Mouse (Mus musculus) stomach, postnatal 0 days (tissue): ENCODE measurements around the gene Fkbp8.

Experiments used
- CTCF ChIP-seq: IDR thresholded peaks from 2 replicates; pipeline ENCODE4 v1.5.1; 2016; ENCODE audit warnings: antibody characterized with exemption, low read depth, mild to moderate bottlenecking, moderate library complexity
- EP300 ChIP-seq: optimal IDR thresholded peaks from 2 replicates; pipeline ENCODE3; 2016; ENCODE audit warnings: antibody characterized with exemption

DNA sequence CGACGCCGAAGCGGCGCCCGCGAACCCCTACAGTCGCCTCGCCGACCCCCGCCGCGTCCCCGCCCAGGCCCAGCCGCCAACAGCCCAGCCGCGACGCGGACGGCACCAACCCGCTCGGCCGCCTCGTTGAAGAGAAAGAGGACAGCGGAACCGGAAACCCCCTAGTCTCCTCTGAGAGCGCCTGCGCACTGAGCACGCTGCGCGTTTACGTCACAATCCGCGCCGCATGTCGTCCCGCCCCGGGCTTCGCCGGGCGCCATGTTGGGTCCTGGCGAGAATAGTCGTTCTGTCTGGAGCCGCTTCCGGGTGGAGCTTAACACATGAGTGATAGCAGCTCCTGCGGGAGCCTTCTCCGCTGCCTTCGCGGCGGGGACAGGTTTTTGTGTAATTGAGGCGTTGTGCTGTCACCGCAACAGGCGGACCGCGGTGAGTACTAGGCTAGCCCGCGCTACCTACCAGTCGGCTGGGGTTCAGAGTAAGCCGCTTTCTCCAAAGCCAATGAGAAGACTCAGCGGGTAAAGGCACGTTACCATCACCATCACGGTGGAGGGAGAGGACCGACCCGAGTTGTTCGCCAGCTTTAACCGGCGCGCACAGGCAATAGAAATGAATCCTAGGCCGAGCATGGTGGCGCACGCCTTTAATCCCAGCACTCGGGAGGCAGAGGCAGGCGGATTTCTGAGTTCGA is 17.2 kb upstream of the Fkbp8 start, which contains the start of gene Uba52:
- TF ChIP-seq CTCF (no peak), EP300 (no peak)
